Mouse (Mus musculus): Measurements from ENCODE around the gene Prdm16. TPM values are rescaled to one million over a fixed set of nuclear protein-coding genes. Genes with fewer than 3 reads are reported as not detected.

Prdm16 gene
- polyA plus RNA-seq, 1 experiment from 2014 or later, result 19.4 TPM

GRCm38 (mm10) chr4:154346731-154347522, 289.7 kb downstream of the Prdm16 start:
- Histone ChIP-seq H3K27ac (ENCODE audit: low read depth) (no peak overlapping the region), H3K36me3 (ENCODE audit: insufficient read depth) (no peaks in the 10 kb centered on the region), H3K27me3 (ENCODE audit: insufficient read depth, low read length) (peaks cover 6% of the 10 kb centered on the region; the same call in 1 of the 2 replicates), H3K4me2 (no peak overlapping the region), H3K9ac (no peak overlapping the region; the same call in 1 of the 2 replicates), H3K4me1 (ENCODE audit: insufficient read depth) (peaks cover 18% of the 10 kb centered on the region), H3K4me3 (ENCODE audit: low read depth, low read length) (no peak overlapping the region), H3K9me3 (ENCODE audit: low read depth, low read length) (no peaks in the 10 kb centered on the region)
- TF ChIP-seq CTCF (IDR thresholded peaks at IDR 0.05; ENCODE audit: low read depth), result no peak
- 39% methylated on average over 19 of the region's 19 CpGs for WGBS
- ATAC-seq (ENCODE audit: insufficient read depth) (no peak), DNase-seq (no peak)

- Histone ChIP-seq H3K4me2 (no peak overlapping the region), H3K9ac (no peak overlapping the region), H3K27ac (ENCODE audit: low read depth) (peak overlapping the region; percentile 33; the same call in 1 of the 2 replicates), H3K9me3 (ENCODE audit: low read depth, low read length) (no peaks in the 10 kb centered on the region), H3K27me3 (ENCODE audit: insufficient read depth, low read length) (no peaks in the 10 kb centered on the region), H3K36me3 (ENCODE audit: insufficient read depth) (peaks cover 6% of the 10 kb centered on the region; the same call in 1 of the 2 replicates), H3K4me3 (ENCODE audit: low read depth, low read length) (no peak overlapping the region), H3K4me1 (ENCODE audit: insufficient read depth) (peaks cover 5% of the 10 kb centered on the region; the same call in 1 of the 2 replicates)
- peak; percentile 78 for DNase-seq
- ATAC-seq (ENCODE audit: insufficient read depth), result peak; percentile 63
- no peak for TF ChIP-seq CTCF (IDR thresholded peaks at IDR 0.05; ENCODE audit: low read depth)
- 21% methylated on average over 10 of the region's 10 CpGs for WGBS
These were observed 300.0 kb downstream of the Prdm16 start for GRCm38 (mm10) chr4:154336650-154337049.

GRCm38 (mm10) chr4:154335761-154336160, 300.9 kb downstream of the Prdm16 start, which contains the start of gene B230104I21Rik:
TSS of gene B230104I21Rik (plus strand) at chr4:154336127.
- ATAC-seq (ENCODE audit: insufficient read depth) (no peak), DNase-seq (no peak)
- Histone ChIP-seq H3K4me3 (ENCODE audit: low read depth, low read length) (peak within 1 kb of the TSS; percentile 17; the same call in 1 of the 2 replicates), H3K4me2 (peak within 1 kb of the TSS; percentile 54), H3K36me3 (ENCODE audit: insufficient read depth) (peaks cover 4% of the 10 kb centered on the region; the same call in 1 of the 2 replicates), H3K27ac (ENCODE audit: low read depth) (peak within 1 kb of the TSS; percentile 33), H3K4me1 (ENCODE audit: insufficient read depth) (peaks cover 5% of the 10 kb centered on the region; the same call in 1 of the 2 replicates), H3K27me3 (ENCODE audit: insufficient read depth, low read length) (no peaks in the 10 kb centered on the region), H3K9me3 (ENCODE audit: low read depth, low read length) (no peaks in the 10 kb centered on the region), H3K9ac (peak within 1 kb of the TSS; percentile 32; the same call in 1 of the 2 replicates)
- TF ChIP-seq CTCF (IDR thresholded peaks at IDR 0.05; ENCODE audit: low read depth), result no peak
- 68% methylated on average over 12 of the region's 12 CpGs for WGBS

GRCm38 (mm10) chr4:154334699-154335402, 301.8 kb downstream of the Prdm16 start:
- H3K27ac ChIP-seq (ENCODE audit: low read depth), result no peak overlapping the region
- TF ChIP-seq CTCF (IDR thresholded peaks at IDR 0.05; ENCODE audit: low read depth), result no peak
- H3K27me3 ChIP-seq (ENCODE audit: insufficient read depth, low read length), result no peaks in the 10 kb centered on the region
- peak overlapping the region; percentile 32; the same call in 1 of the 2 replicates for H3K9ac ChIP-seq
- no peaks in the 10 kb centered on the region for H3K36me3 ChIP-seq (ENCODE audit: insufficient read depth)
- peak overlapping the region; percentile 17; the same call in 1 of the 2 replicates for H3K4me3 ChIP-seq (ENCODE audit: low read depth, low read length)
- peak overlapping the region; percentile 54 for H3K4me2 ChIP-seq
- H3K4me1 ChIP-seq (ENCODE audit: insufficient read depth), result peaks cover 5% of the 10 kb centered on the region; the same call in 1 of the 2 replicates
- ATAC-seq (ENCODE audit: insufficient read depth) (peak; percentile 11; the same call in 1 of the 2 replicates), DNase-seq (peak; percentile 83)
- H3K9me3 ChIP-seq (ENCODE audit: low read depth, low read length), result no peaks in the 10 kb centered on the region
- WGBS, result 59% methylated on average over 42 of the region's 48 CpGs

GRCm38 (mm10) chr4:154333300-154333699, 303.4 kb downstream of the Prdm16 start:
- Histone ChIP-seq H3K4me3 (ENCODE audit: low read depth, low read length) (no peak overlapping the region), H3K27ac (ENCODE audit: low read depth) (no peak overlapping the region), H3K9ac (no peak overlapping the region), H3K4me2 (no peak overlapping the region), H3K27me3 (ENCODE audit: insufficient read depth, low read length) (no peaks in the 10 kb centered on the region), H3K9me3 (ENCODE audit: low read depth, low read length) (no peaks in the 10 kb centered on the region), H3K4me1 (ENCODE audit: insufficient read depth) (peaks cover 5% of the 10 kb centered on the region; the same call in 1 of the 2 replicates), H3K36me3 (ENCODE audit: insufficient read depth) (no peaks in the 10 kb centered on the region)
- WGBS, result 60% methylated on average over 8 of the region's 8 CpGs
- TF ChIP-seq CTCF (IDR thresholded peaks at IDR 0.05; ENCODE audit: low read depth), result 0 out of 2 replicates have a peak, but pooled peaks have one; percentile 9
- ATAC-seq (ENCODE audit: insufficient read depth) (no peak), DNase-seq (no peak)

- ATAC-seq (ENCODE audit: insufficient read depth) (peak; percentile 55; the same call in 1 of the 2 replicates), DNase-seq (peak; percentile 85)
- Histone ChIP-seq H3K4me1 (ENCODE audit: insufficient read depth) (peaks cover 5% of the 10 kb centered on the region; the same call in 1 of the 2 replicates), H3K4me2 (no peak overlapping the region), H3K27ac (ENCODE audit: low read depth) (peak overlapping the region; percentile 46; the same call in 1 of the 2 replicates), H3K9ac (no peak overlapping the region), H3K27me3 (ENCODE audit: insufficient read depth, low read length) (no peaks in the 10 kb centered on the region), H3K4me3 (ENCODE audit: low read depth, low read length) (no peak overlapping the region), H3K36me3 (ENCODE audit: insufficient read depth) (no peaks in the 10 kb centered on the region), H3K9me3 (ENCODE audit: low read depth, low read length) (no peaks in the 10 kb centered on the region)
- no peak for TF ChIP-seq CTCF (IDR thresholded peaks at IDR 0.05; ENCODE audit: low read depth)
- WGBS, result 33% methylated on average over 12 of the region's 12 CpGs
These were observed 305.4 kb downstream of the Prdm16 start for GRCm38 (mm10) chr4:154331271-154331670.
